Mouse (Mus musculus): ENCODE results near the gene Lhfpl5. TPM values are rescaled to one million over a fixed set of nuclear protein-coding genes. Genes with fewer than 3 reads are reported as not detected.
A peak's percentile ranks its signal among the peaks of the same experiment; 100 is the strongest.

Gene Lhfpl5
- total and polyA plus RNA-seq, 3 experiments, result 0.20 TPM; not detected in 2

GRCm38 (mm10) chr17:28592998-28593397, 17.6 kb downstream of the Lhfpl5 start:
- H3K4me3 ChIP-seq, result no peak overlapping the region
- H3K79me2 ChIP-seq (replicated peaks; ENCODE audit: control insufficient read depth, insufficient read depth, low read length), result no peaks in the 10 kb centered on the region
- TF ChIP-seq EP300 (IDR thresholded peaks at IDR 0.05; ENCODE audit: insufficient read depth, low read depth, low read length), result no peak
- peak; percentile 92 for TF ChIP-seq CTCF (IDR thresholded peaks at IDR 0.05)
- no peak for TF ChIP-seq POLR2A (IDR thresholded peaks at IDR 0.05; ENCODE audit: insufficient read depth, low read depth, low read length)
- peaks cover 5% of the 10 kb centered on the region for H3K4me1 ChIP-seq (ENCODE audit: control insufficient read depth, insufficient read depth, low read length)
- peaks cover 5% of the 10 kb centered on the region; the same call in 1 of the 2 replicates for H3K36me3 ChIP-seq (ENCODE audit: control insufficient read depth, insufficient read depth, low read length)
- no peaks in the 10 kb centered on the region for H3K27me3 ChIP-seq (ENCODE audit: control insufficient read depth, insufficient read depth, low read length)
- WGBS, result 16% methylated on average over 4 of the region's 4 CpGs
- no peak overlapping the region for H3K27ac ChIP-seq
- H3K9ac ChIP-seq (ENCODE audit: low read depth, low read length), result no peak overlapping the region
- DNase-seq, result peak; percentile 63 to 77
- intact Hi-C loops (cut with DNase I), result no loop called here

GRCm38 (mm10) chr17:28593965-28594364, 18.5 kb downstream of the Lhfpl5 start:
- H3K4me3 ChIP-seq, result no peak overlapping the region
- H3K4me1 ChIP-seq (ENCODE audit: control insufficient read depth, insufficient read depth, low read length), result peaks cover 5% of the 10 kb centered on the region
- peaks cover 5% of the 10 kb centered on the region; the same call in 1 of the 2 replicates for H3K36me3 ChIP-seq (ENCODE audit: control insufficient read depth, insufficient read depth, low read length)
- no peak for DNase-seq
- TF ChIP-seq POLR2A (IDR thresholded peaks at IDR 0.05; ENCODE audit: insufficient read depth, low read depth, low read length) (no peak), EP300 (IDR thresholded peaks at IDR 0.05; ENCODE audit: insufficient read depth, low read depth, low read length) (no peak), CTCF (IDR thresholded peaks at IDR 0.05) (no peak)
- H3K79me2 ChIP-seq (replicated peaks; ENCODE audit: control insufficient read depth, insufficient read depth, low read length), result no peaks in the 10 kb centered on the region
- intact Hi-C loops (cut with DNase I), result no loop called here
- no peaks in the 10 kb centered on the region for H3K27me3 ChIP-seq (ENCODE audit: control insufficient read depth, insufficient read depth, low read length)
- H3K27ac ChIP-seq, result no peak overlapping the region
- WGBS, result 43% methylated on average over 4 of the region's 4 CpGs
- no peak overlapping the region for H3K9ac ChIP-seq (ENCODE audit: low read depth, low read length)

- no peaks in the 10 kb centered on the region for H3K27me3 ChIP-seq (ENCODE audit: control insufficient read depth, insufficient read depth, low read length)
- no peaks in the 10 kb centered on the region for H3K4me1 ChIP-seq (ENCODE audit: control insufficient read depth, insufficient read depth, low read length)
- H3K27ac ChIP-seq, result no peak overlapping the region
- no peaks in the 10 kb centered on the region for H3K36me3 ChIP-seq (ENCODE audit: control insufficient read depth, insufficient read depth, low read length)
- H3K4me3 ChIP-seq, result no peak overlapping the region
- WGBS, result 76% methylated on average over 5 of the region's 5 CpGs
- H3K9ac ChIP-seq (ENCODE audit: low read depth, low read length), result no peak overlapping the region
- H3K79me2 ChIP-seq (replicated peaks; ENCODE audit: control insufficient read depth, insufficient read depth, low read length), result no peaks in the 10 kb centered on the region
- intact Hi-C loops (cut with DNase I), result no loop called here
- TF ChIP-seq POLR2A (IDR thresholded peaks at IDR 0.05; ENCODE audit: insufficient read depth, low read depth, low read length), result no peak
- TF ChIP-seq CTCF (IDR thresholded peaks at IDR 0.05), result no peak
- TF ChIP-seq EP300 (IDR thresholded peaks at IDR 0.05; ENCODE audit: insufficient read depth, low read depth, low read length), result no peak
- DNase-seq, result no peak
Observed at GRCm38 (mm10) chr17:28600780-28601179, 25.3 kb downstream of the Lhfpl5 start.

DNA sequence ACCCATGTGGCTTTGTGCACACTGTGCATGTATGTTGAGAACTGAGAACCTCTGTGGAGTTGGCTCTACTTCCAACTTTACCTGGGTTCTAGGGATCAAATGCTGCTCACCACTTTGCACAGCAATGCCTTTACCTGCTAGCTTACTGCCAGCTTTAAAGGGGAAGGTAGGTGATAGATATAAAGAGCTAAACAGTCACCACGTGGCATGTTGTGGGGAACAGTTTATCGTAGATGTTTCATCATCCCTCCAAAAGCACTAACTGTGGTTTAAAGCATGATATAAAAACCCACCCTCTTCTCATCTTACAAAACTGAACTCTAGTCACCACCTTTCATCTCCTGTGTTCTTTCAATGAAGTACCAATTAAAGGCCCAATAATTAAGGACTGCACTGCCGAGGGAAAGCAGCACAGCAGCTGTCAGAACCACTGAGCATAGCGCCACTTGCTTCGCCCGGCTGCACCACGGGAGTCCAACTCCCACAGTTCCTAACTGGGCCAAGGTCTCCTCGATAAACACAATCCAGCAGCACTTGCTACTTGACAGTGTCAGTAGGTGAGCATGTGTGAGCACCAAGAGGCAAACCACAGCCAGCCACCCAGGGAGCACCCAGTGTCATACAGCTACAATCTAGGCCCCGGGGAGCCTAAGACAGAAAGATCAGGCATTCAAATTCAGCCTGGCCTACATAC, 26.3 kb downstream of the Lhfpl5 start:
- H3K36me3 ChIP-seq (ENCODE audit: control insufficient read depth, insufficient read depth, low read length), result no peaks in the 10 kb centered on the region
- intact Hi-C loops (cut with DNase I), result no loop called here
- 91% methylated on average over 9 of the region's 9 CpGs for WGBS

DNA sequence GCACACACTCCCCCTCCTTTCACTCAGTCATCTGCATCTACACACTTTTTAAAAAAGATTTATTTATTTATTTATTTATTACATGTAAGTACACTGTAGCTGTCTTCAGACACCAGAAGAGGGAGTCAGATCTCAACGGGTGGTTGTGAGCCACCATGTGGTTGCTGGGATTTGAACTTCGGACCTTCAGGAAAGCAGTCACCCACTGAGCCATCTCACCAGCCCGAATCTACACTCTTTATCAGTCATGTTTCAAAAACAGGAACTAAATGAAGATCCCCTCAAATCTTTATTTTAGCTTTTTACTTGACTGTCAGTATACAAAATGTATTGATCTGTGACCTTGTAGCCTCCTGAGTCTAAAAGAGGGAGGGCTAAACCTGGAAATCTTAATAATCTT, 34.1 kb downstream of the Lhfpl5 start:
- Histone ChIP-seq H3K27ac (no peak overlapping the region), H3K4me3 (no peak overlapping the region), H3K79me2 (replicated peaks; ENCODE audit: control insufficient read depth, insufficient read depth, low read length) (peaks cover 5% of the 10 kb centered on the region; the same call in 1 of the 2 replicates), H3K27me3 (ENCODE audit: control insufficient read depth, insufficient read depth, low read length) (no peaks in the 10 kb centered on the region), H3K9ac (ENCODE audit: low read depth, low read length) (no peak overlapping the region), H3K36me3 (ENCODE audit: control insufficient read depth, insufficient read depth, low read length) (no peaks in the 10 kb centered on the region; the same call in none of the 2 replicates), H3K4me1 (ENCODE audit: control insufficient read depth, insufficient read depth, low read length) (peaks cover 2% of the 10 kb centered on the region; the same call in 1 of the 2 replicates)
- TF ChIP-seq POLR2A (IDR thresholded peaks at IDR 0.05; ENCODE audit: insufficient read depth, low read depth, low read length) (no peak), CTCF (IDR thresholded peaks at IDR 0.05) (no peak), EP300 (IDR thresholded peaks at IDR 0.05; ENCODE audit: insufficient read depth, low read depth, low read length) (no peak)
- 61% methylated on average over 3 of the region's 3 CpGs for WGBS
- intact Hi-C loops (cut with DNase I), result no loop called here
- no peak for DNase-seq

More for the DNA sequence above, 26.3 kb downstream of the Lhfpl5 start:
- Histone ChIP-seq H3K4me3 (no peak overlapping the region), H3K4me1 (ENCODE audit: control insufficient read depth, insufficient read depth, low read length) (no peaks in the 10 kb centered on the region), H3K27ac (no peak overlapping the region), H3K79me2 (replicated peaks; ENCODE audit: control insufficient read depth, insufficient read depth, low read length) (no peaks in the 10 kb centered on the region), H3K27me3 (ENCODE audit: control insufficient read depth, insufficient read depth, low read length) (no peaks in the 10 kb centered on the region), H3K9ac (ENCODE audit: low read depth, low read length) (no peak overlapping the region)
- DNase-seq, result no peak
- TF ChIP-seq POLR2A (IDR thresholded peaks at IDR 0.05; ENCODE audit: insufficient read depth, low read depth, low read length) (no peak), CTCF (IDR thresholded peaks at IDR 0.05) (no peak), EP300 (IDR thresholded peaks at IDR 0.05; ENCODE audit: insufficient read depth, low read depth, low read length) (no peak)

- no peaks in the 10 kb centered on the region; the same call in 1 of the 2 replicates for H3K36me3 ChIP-seq (ENCODE audit: control insufficient read depth, insufficient read depth, low read length)
- H3K27ac ChIP-seq, result no peak overlapping the region
- H3K27me3 ChIP-seq (ENCODE audit: control insufficient read depth, insufficient read depth, low read length), result no peaks in the 10 kb centered on the region
- no peak overlapping the region for H3K4me3 ChIP-seq
- intact Hi-C loops (cut with DNase I), result no loop called here
- peaks cover 5% of the 10 kb centered on the region for H3K79me2 ChIP-seq (replicated peaks; ENCODE audit: control insufficient read depth, insufficient read depth, low read length)
- WGBS, result 36% methylated on average over 2 of the region's 2 CpGs
- H3K9ac ChIP-seq (ENCODE audit: low read depth, low read length), result no peak overlapping the region
- DNase-seq, result no peak
- peaks cover 2% of the 10 kb centered on the region; the same call in 1 of the 2 replicates for H3K4me1 ChIP-seq (ENCODE audit: control insufficient read depth, insufficient read depth, low read length)
- TF ChIP-seq POLR2A (IDR thresholded peaks at IDR 0.05; ENCODE audit: insufficient read depth, low read depth, low read length) (no peak), CTCF (IDR thresholded peaks at IDR 0.05) (no peak)
Observed at GRCm38 (mm10) chr17:28612603-28613002, 37.2 kb downstream of the Lhfpl5 start.

All from heart, adult 2 months (tissue).